Mouse (Mus musculus) liver, postnatal 0 days (tissue): Measurements from ENCODE around the gene Gm20388.

Source experiments
- CTCF ChIP-seq: sonication (generic); IDR thresholded peaks from 2 replicates; pipeline ENCODE4 v1.5.1; 2016; ENCODE audit warnings: antibody characterized with exemption, low read depth
- EP300 ChIP-seq: IDR thresholded peaks from 2 replicates; pipeline ENCODE4 v1.6.1; 2016; ENCODE audit warnings: antibody characterized with exemption, low read depth, mild to moderate bottlenecking

DNA sequence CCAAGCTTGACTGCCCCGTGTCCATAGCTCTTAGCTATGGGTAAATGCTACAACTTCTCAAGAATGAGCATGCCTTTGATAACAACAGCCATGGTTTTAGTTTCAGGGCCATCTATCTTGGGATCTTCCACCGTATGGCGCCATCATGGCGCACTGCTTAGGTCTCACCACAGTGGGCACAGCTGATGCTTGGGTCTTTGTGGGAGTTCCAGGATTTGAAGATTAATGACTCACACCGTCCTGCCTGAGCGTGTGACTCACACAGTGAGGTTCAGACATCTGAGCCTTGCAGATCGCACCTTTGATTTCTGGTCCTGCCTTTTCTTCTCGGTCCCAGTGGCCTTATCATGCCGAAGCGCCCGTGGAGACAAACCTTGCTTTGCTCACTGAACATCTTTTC is 4360.3 kb downstream of the Gm20388 start:
- TF ChIP-seq CTCF (no peak), EP300 (no peak)
